Mouse (Mus musculus): ENCODE data around the gene Igdcc4.
A peak's percentile ranks its signal among the peaks of the same experiment; 100 is the strongest.
"Not testable (repeated sequence)": the region's sequence is repeated elsewhere in the genome, so short reads cannot be mapped to it uniquely, and the experiment has no call there.

Gene Igdcc4

GRCm38 (mm10) chr9:65100991-65101685 lies at the start of gene Igdcc4:
Gene Igdcc4, plus strand, starts transcription at chr9:65101486.
- DNase-seq = peak; percentile 43

- DNase-seq = no peak
These were observed 37.0 kb upstream of the Igdcc4 start for GRCm38 (mm10) chr9:65064251-65064650.

- no peak for DNase-seq
These were observed 30.7 kb upstream of the Igdcc4 start for GRCm38 (mm10) chr9:65070587-65070986.

- no peak for DNase-seq
These were observed 27.7 kb upstream of the Igdcc4 start for GRCm38 (mm10) chr9:65073555-65073954.

- no peak for DNase-seq
These were observed 27.0 kb upstream of the Igdcc4 start for GRCm38 (mm10) chr9:65074251-65074650.

- DNase-seq = no peak
These were observed 26.3 kb upstream of the Igdcc4 start for GRCm38 (mm10) chr9:65074855-65075493.

- DNase-seq = no peak
These were observed 23.8 kb upstream of the Igdcc4 start for GRCm38 (mm10) chr9:65077536-65077935.

- not testable (repeated sequence) for DNase-seq
These were observed 21.1 kb upstream of the Igdcc4 start for GRCm38 (mm10) chr9:65080141-65080540.

GRCm38 (mm10) chr9:65083075-65083765 lies 18.1 kb upstream of the Igdcc4 start:
- DNase-seq = no peak

- DNase-seq = no peak
These were observed 17.0 kb upstream of the Igdcc4 start for GRCm38 (mm10) chr9:65084198-65084807.

- DNase-seq = no peak
These were observed 16.0 kb upstream of the Igdcc4 start for GRCm38 (mm10) chr9:65085270-65085669.

- no peak for DNase-seq
These were observed 14.5 kb upstream of the Igdcc4 start for GRCm38 (mm10) chr9:65086801-65087200.

- no peak for DNase-seq
These were observed 13.8 kb upstream of the Igdcc4 start for GRCm38 (mm10) chr9:65087490-65087889.

- DNase-seq = peak; percentile 59
These were observed 7.0 kb upstream of the Igdcc4 start for GRCm38 (mm10) chr9:65094237-65094636.

GRCm38 (mm10) chr9:65101686-65102376 lies 545 bp downstream of the Igdcc4 start:
- peak; percentile 48 for DNase-seq

GRCm38 (mm10) chr9:65102377-65103172 lies 1.3 kb downstream of the Igdcc4 start:
- peak; percentile 49 for DNase-seq

GRCm38 (mm10) chr9:65103173-65103752 lies 2.0 kb downstream of the Igdcc4 start:
- peak; percentile 29 for DNase-seq

GRCm38 (mm10) chr9:65106821-65107220 lies 5.5 kb downstream of the Igdcc4 start:
- DNase-seq = no peak

- DNase-seq = no peak
These were observed 6.6 kb downstream of the Igdcc4 start for GRCm38 (mm10) chr9:65107893-65108292.

- DNase-seq = peak; percentile 54
These were observed 8.1 kb downstream of the Igdcc4 start for GRCm38 (mm10) chr9:65109132-65110072.

All from right cerebral cortex, postnatal 14 days (tissue).